Comparison of ENCODE assay signal across 26 mouse cellular contexts in genomic region chr5:20352941-20353340, GRCm38 (mm10).
"Had no signal": no experiment of that assay in that cellular context is flagged by ENCODE, and none has a peak within 500 bp of the region (broad histone marks: within the 10 kb centered on the region; RNA-seq: fewer than 3 reads in every experiment).

No protein-coding gene starts in this region.

- ATAC-seq: hindbrain, embryonic 16.5 days; inflammation-experienced regulatory T-cells, adult 6 months; intestine, embryonic 15.5 days; intestine, postnatal 0 days had no signal

- DNase-seq: gastrocnemius, adult 2 months; gastrocnemius, postnatal 10 days; gastrocnemius, postnatal 25 days; heart, adult 18-20 months; heart, postnatal 14 days; heart, postnatal 36 days; kidney, adult 18-20 months; kidney, adult 8-10 months; kidney, postnatal 10 days; kidney, postnatal 25 days; kidney, postnatal 4 days; liver; liver, embryonic 13.5 days had no signal

- H3K27me3 ChIP-seq: heart, embryonic 13.5 days; heart, embryonic 15.5 days; hindbrain, embryonic 12.5 days; intestine, embryonic 15.5 days; limb, embryonic 12.5 days; liver, embryonic 13.5 days had no signal

- H3K27ac ChIP-seq: gastrocnemius, adult 2 months; heart, embryonic 13.5 days; heart, embryonic 15.5 days; hindbrain, embryonic 10.5 days; hindbrain, embryonic 12.5 days; hindbrain, embryonic 14.5 days; intestine, embryonic 15.5 days; layer of hippocampus, adult 2 months; left cerebral cortex, adult 2 months; limb, embryonic 10.5 days; limb, embryonic 12.5 days; liver, embryonic 13.5 days had no signal

- H3K4me3 ChIP-seq: gastrocnemius, adult 2 months; heart, embryonic 13.5 days; heart, embryonic 15.5 days; hindbrain, embryonic 10.5 days; hindbrain, embryonic 12.5 days; intestine, embryonic 15.5 days; layer of hippocampus, adult 2 months; left cerebral cortex, adult 2 months; limb, embryonic 10.5 days; limb, embryonic 12.5 days; liver, embryonic 13.5 days had no signal

- H3K4me1 ChIP-seq: heart, embryonic 13.5 days; heart, embryonic 15.5 days; hindbrain, embryonic 10.5 days; hindbrain, embryonic 12.5 days; intestine, embryonic 15.5 days; limb, embryonic 10.5 days; limb, embryonic 12.5 days; liver, embryonic 13.5 days had no signal

- H3K9ac ChIP-seq: heart, embryonic 13.5 days; heart, embryonic 15.5 days; hindbrain, embryonic 12.5 days; hindbrain, embryonic 14.5 days; intestine, embryonic 15.5 days; limb, embryonic 12.5 days; liver, embryonic 13.5 days had no signal

- H3K9me3 ChIP-seq: heart, embryonic 13.5 days; heart, embryonic 15.5 days; hindbrain, embryonic 10.5 days; hindbrain, embryonic 12.5 days; intestine, embryonic 15.5 days; limb, embryonic 10.5 days; limb, embryonic 12.5 days; liver, embryonic 13.5 days had no signal

- H3K36me3 ChIP-seq: heart, embryonic 13.5 days; heart, embryonic 15.5 days; hindbrain, embryonic 10.5 days; hindbrain, embryonic 12.5 days; intestine, embryonic 15.5 days; limb, embryonic 10.5 days; limb, embryonic 12.5 days; liver, embryonic 13.5 days had no signal
